Mouse (Mus musculus) WW6 (cell line): Measurements from ENCODE around the gene Arl9.
"Not testable (repeated sequence)": the region's sequence is repeated elsewhere in the genome, so short reads cannot be mapped to it uniquely, and the experiment has no call there.

Experiments used
- DNase-seq: peaks from one replicate; pipeline ENCODE4 v3.0.0-alpha.2; 2013; ENCODE audit warnings: low read depth, low spot score

Arl9 gene

DNA sequence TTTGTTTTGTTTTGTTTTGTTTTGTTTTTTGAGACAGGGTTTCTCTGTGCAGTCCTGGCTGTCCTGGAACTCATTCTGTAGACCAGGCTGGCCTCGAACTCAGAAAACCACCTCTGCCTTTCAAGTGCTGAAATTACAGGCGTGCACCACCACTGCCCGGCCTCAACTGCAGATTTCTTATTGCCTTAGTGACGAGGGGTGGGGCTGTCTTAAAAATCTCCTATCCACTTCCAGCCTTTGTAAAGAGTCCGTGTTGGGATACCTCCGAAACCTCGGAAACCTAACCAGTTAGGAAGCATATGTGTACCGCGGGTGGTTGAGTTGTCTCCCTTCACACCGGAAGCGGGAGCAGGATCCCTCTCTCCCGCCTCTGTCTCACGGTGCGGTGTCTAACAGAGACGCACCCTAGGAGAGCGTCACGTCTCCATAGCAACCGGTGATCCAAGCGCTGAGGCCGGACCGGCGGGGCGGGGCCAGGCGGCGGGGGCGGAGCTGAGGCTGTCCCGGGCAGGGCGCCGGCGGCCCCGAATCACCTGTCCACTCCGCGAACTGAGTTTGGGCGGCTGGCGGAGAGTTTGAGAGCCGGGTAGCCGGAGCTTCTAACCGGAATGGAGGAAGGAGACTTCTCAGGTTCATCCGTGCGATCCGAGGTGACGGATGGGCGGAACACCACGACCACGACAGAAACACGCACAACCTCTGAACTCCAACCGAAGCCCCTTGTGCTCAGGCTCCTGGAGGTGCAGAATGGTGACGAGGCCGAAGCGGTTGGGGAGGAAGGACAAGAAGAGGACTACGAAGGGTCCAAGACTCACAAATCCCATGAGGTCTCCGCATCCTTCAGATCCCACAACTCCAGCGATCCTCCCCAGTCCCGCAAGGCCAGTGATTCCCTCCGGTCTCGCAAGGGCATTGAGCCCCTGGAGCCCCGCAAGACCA, 12.0 kb downstream of the Arl9 start, which contains the start of gene Thegl:
Gene Thegl, plus strand, starts transcription at position 480 of the 939 bp plus-strand sequence.
- DNase-seq, result peak; percentile 40

DNA sequence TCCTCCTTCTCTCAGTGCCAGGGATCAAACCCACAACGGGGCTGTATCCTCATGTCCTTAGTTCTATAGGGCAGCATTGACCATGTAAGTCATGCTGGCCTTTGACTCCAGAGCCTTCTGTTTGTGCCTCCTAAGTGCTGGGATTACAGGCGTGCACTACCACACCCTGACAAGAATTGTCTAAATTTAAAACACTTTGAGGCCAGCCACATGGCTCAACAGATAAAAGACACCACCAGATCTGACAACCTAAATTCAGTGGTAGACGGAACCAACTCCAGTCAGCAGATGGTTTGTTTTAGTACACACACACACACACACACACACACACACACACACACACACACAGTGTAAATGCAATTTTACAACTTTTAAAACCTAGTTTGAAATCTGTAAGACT, 24.2 kb downstream of the Arl9 start:
- no peak for DNase-seq

DNA sequence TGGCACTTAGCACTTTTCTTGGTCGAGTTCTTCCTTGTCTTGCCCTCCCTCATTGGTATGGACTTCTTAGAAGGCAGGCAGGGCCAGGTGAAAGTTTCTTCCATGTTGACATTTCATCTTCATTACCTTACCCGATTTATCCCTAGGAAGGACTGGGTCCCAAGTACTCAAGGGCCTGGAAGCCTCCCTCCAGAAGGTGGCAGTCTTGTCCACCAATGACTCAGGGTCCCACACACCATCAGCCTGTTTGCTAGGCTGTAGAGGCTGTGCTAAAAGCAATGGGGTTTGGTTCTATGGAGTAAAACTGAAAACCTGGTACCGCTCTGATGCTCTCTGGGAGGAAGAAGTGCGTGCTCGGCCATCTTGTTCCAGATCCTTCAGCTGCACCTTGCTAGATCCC, 25.9 kb downstream of the Arl9 start:
- no peak for DNase-seq

GRCm38 (mm10) chr5:77035101-77035500, 31.2 kb downstream of the Arl9 start:
- DNase-seq, result not testable (repeated sequence)

GRCm38 (mm10) chr5:77038451-77038850, 34.6 kb downstream of the Arl9 start:
- no peak for DNase-seq

DNA sequence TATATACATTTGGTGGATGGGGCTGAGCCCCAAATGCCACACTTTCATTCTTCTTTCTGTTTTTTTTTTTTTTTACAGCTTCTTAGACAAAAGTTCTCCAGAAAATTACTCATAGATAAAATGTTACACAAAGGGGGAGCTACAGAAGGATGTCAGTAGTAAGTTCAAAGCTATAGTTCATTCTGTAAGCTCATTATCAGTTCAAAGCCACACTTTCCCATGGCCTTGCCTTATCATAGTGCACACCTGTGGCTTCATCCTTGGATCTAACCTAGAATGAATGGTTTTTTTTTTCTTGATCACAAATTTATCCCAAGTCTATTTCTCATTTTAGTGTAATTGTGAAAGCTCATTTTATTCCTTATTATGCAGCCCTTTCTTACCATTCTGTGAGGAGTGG, 35.5 kb downstream of the Arl9 start:
- no peak for DNase-seq

DNA sequence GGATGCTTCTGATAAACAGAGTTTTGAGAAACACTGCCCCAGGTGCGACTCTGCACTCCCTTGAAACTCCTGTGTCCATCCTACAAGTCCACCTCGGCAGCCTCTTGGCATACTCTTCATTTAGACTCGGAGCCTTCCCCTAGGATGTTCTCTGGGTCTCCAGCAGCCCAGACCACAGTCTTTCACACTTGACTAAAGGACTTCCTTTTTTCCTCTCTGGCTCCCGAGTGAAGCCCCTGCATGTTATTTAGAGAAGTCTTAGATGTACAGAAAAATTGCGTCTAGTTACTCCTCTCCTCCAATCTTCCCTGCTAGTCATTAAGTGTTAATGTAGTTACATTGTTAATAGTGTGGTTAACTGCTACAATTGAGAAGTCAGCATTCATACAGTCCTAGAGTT, 40.5 kb downstream of the Arl9 start:
- DNase-seq, result no peak

DNA sequence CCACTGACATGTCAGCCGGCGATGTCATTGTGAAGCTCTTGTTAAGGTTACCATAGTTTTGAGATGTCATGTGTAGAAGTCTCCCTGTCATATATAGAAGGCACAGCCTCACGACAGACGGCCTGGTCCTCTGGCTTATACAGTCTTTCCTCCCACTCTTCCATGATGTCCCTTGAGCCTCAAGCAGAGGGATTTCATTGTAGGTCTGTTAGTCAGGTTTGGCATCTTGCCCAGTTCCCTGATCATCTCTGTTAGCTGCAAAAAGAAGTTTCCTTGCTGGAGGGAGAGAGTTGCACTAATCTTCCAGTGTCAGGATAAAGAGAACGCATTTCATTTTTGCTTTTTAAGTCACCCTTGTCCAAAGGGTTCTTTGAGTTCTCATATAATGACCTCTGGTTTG, 48.8 kb downstream of the Arl9 start:
- no peak for DNase-seq

GRCm38 (mm10) chr5:77056881-77057440, 53.1 kb downstream of the Arl9 start:
- DNase-seq, result no peak
